7 mouse cellular contexts compared by ENCODE assay signal in genomic region chr5:130171956-130172601, GRCm38 (mm10). TPM values are rescaled to one million over a fixed set of nuclear protein-coding genes. Genes with fewer than 3 reads are reported as not detected.
DNase-seq lines count a peak whose midpoint lies in the region; ATAC-seq and TF ChIP-seq lines count a peak whose summit lies in the region.

No protein-coding gene starts in this region.

- H3ac ChIP-seq in C2C12 (ENCODE audit: control insufficient read depth, insufficient read length, low read depth) = peak overlapping the region; percentile 72

- TF ChIP-seq CTCF in C2C12 (IDR thresholded peaks at IDR 0.05; ENCODE audit: control insufficient read depth, insufficient read depth, insufficient read length) (no peak), MEL (IDR thresholded peaks at IDR 0.05 in 2 of 3, conservative IDR thresholded peaks at IDR 0.05 in 1 of 3; ENCODE audit: control insufficient read depth in 1 of 3, insufficient read depth in 1 of 3, low read depth in 2 of 3, low read length in 3 of 3, poor library complexity in 1 of 3, severe bottlenecking in 1 of 3) (no peak)

- H3K4me2 ChIP-seq in embryonic facial prominence, embryonic 12.5 days (replicated peaks) = peak overlapping the region; percentile 76
- peak overlapping the region; percentile 75 for H3K4me2 ChIP-seq in kidney, embryonic 16.5 days (replicated peaks; ENCODE audit: low read depth, low read length)

- H3K79me2 ChIP-seq in C2C12 (ENCODE audit: control insufficient read depth, insufficient read depth) (peaks cover 55% of the 10 kb centered on the region), MEL (ENCODE audit: control insufficient read depth, insufficient read depth, low read length, poor library complexity) (peaks cover 50% of the 10 kb centered on the region)

- DNase-seq in MEL (ENCODE audit: low read depth, low spot score) = peak; percentile 73
- DNase-seq in heart, adult 9 months (ENCODE audit: low spot score in 2 of 2) = peak; percentile 61 to 75
- peak; percentile 60 for DNase-seq in lung, postnatal 14 days
- peak; percentile 33 for DNase-seq in ovary, postnatal 14 days (ENCODE audit: low spot score)

- H3K4me1 ChIP-seq in MEL (ENCODE audit: control insufficient read depth in 1 of 2, insufficient read depth in 2 of 2, low read length in 2 of 2) = peaks cover 27 to 47% of the 10 kb centered on the region in 2 experiments
- peaks cover 22% of the 10 kb centered on the region for H3K4me1 ChIP-seq in embryonic facial prominence, embryonic 12.5 days
- peaks cover 17% of the 10 kb centered on the region for H3K4me1 ChIP-seq in kidney, embryonic 16.5 days (ENCODE audit: insufficient read depth, low read length)

- H3K27me3 ChIP-seq in C2C12 (ENCODE audit: control insufficient read depth, insufficient read depth, insufficient read length) (no peaks in the 10 kb centered on the region), MEL (ENCODE audit: control insufficient read depth in 1 of 2, insufficient read depth in 2 of 2, low read length in 2 of 2) (no peaks in the 10 kb centered on the region)
- no peaks in the 10 kb centered on the region for H3K27me3 ChIP-seq in embryonic facial prominence, embryonic 12.5 days
- H3K27me3 ChIP-seq in kidney, embryonic 16.5 days (ENCODE audit: insufficient read depth, low read length) = no peaks in the 10 kb centered on the region

- no peaks in the 10 kb centered on the region for H3K9me3 ChIP-seq in MEL (replicated peaks; ENCODE audit: insufficient read depth, low read length)
- no peaks in the 10 kb centered on the region for H3K9me3 ChIP-seq in embryonic facial prominence, embryonic 12.5 days
- no peaks in the 10 kb centered on the region for H3K9me3 ChIP-seq in kidney, embryonic 16.5 days (ENCODE audit: low read length)

- peak; percentile 80 for ATAC-seq in embryonic facial prominence, embryonic 12.5 days (ENCODE audit: insufficient number of reproducible peaks, insufficient read depth, low FRiP score, low TSS enrichment)
- ATAC-seq in kidney, embryonic 16.5 days (ENCODE audit: low FRiP score, low TSS enrichment) = peak; percentile 83

- H3K9ac ChIP-seq in MEL (ENCODE audit: control insufficient read depth, low read depth, low read length, poor library complexity, severe bottlenecking) = peak overlapping the region; percentile 97
- peak overlapping the region; percentile 85 for H3K9ac ChIP-seq in embryonic facial prominence, embryonic 12.5 days
- peak overlapping the region; percentile 96 for H3K9ac ChIP-seq in kidney, embryonic 16.5 days (replicated peaks; ENCODE audit: low read length)

- H3K79me3 ChIP-seq in C2C12 (ENCODE audit: low read depth) = peaks cover 44% of the 10 kb centered on the region

- peak overlapping the region; percentile 79 for H3K4me3 ChIP-seq in C2C12 (ENCODE audit: insufficient read depth, poor library complexity, severe bottlenecking)
- peak overlapping the region; percentile 75 to 98 for H3K4me3 ChIP-seq in MEL (ENCODE audit: control insufficient read depth in 1 of 2, insufficient read depth in 1 of 2, low read depth in 2 of 2, low read length in 2 of 2)
- peak overlapping the region; percentile 76 for H3K4me3 ChIP-seq in embryonic facial prominence, embryonic 12.5 days
- peak overlapping the region; percentile 84 for H3K4me3 ChIP-seq in kidney, embryonic 16.5 days (ENCODE audit: low read length)

- no peak for TF ChIP-seq POLR2A in MEL (IDR thresholded peaks at IDR 0.05; ENCODE audit: control insufficient read depth in 1 of 2, insufficient read depth in 1 of 2, low read depth in 1 of 2, low read length in 2 of 2, poor library complexity in 1 of 2)

- TF ChIP-seq RAD21 in MEL (IDR thresholded peaks at IDR 0.05; ENCODE audit: low read depth, low read length) = no peak

- peak overlapping the region; percentile 68 for H3K27ac ChIP-seq in MEL (ENCODE audit: control insufficient read depth, low read depth, low read length)
- H3K27ac ChIP-seq in embryonic facial prominence, embryonic 12.5 days = peak overlapping the region; percentile 71
- peak overlapping the region; percentile 88 for H3K27ac ChIP-seq in kidney, embryonic 16.5 days (ENCODE audit: low read length)

- no peak for TF ChIP-seq EP300 in MEL (IDR thresholded peaks at IDR 0.05; ENCODE audit: low read depth in 1 of 2, low read length in 2 of 2)

- no peaks in the 10 kb centered on the region for H3K36me3 ChIP-seq in C2C12 (ENCODE audit: control insufficient read depth, insufficient read depth)
- H3K36me3 ChIP-seq in MEL (ENCODE audit: control insufficient read depth in 1 of 2, insufficient read depth in 2 of 2, low read length in 2 of 2) = peaks cover 0 to 47% of the 10 kb centered on the region in 2 experiments; a peak in 2 of 4 replicates
- H3K36me3 ChIP-seq in embryonic facial prominence, embryonic 12.5 days = no peaks in the 10 kb centered on the region
- H3K36me3 ChIP-seq in kidney, embryonic 16.5 days (ENCODE audit: insufficient read depth, low read length) = no peaks in the 10 kb centered on the region

- WGBS in embryonic facial prominence, embryonic 12.5 days = 1% methylated on average over 46 of the region's 46 CpGs
- WGBS in kidney, embryonic 16.5 days = under 1% methylated on average over 45 of the region's 46 CpGs

TF ChIP-seq in C2C12, 6 proteins besides CTCF, POLR2A, EP300 and RAD21:
- TF ChIP-seq CEBPB (IDR thresholded peaks at IDR 0.05; ENCODE audit: low read depth) (peak; percentile 35), MYOD1 (IDR thresholded peaks at IDR 0.05; ENCODE audit: control insufficient read depth, insufficient read length, low read depth) (peak; percentile 15), MYOG (IDR thresholded peaks at IDR 0.05; ENCODE audit: control insufficient read depth, extremely low read depth, insufficient read length) (no peak), USF1 (IDR thresholded peaks at IDR 0.05; ENCODE audit: low read depth) (no peak), FOSL1 (IDR thresholded peaks at IDR 0.05; ENCODE audit: insufficient read depth, low read length, poor library complexity, severe bottlenecking) (no peak), MAX (IDR thresholded peaks at IDR 0.05) (no peak)
TF ChIP-seq in C2C12: peak in this region for 2.

TF ChIP-seq in MEL, 35 proteins besides CTCF, POLR2A, EP300 and RAD21:
- TF ChIP-seq KAT2A (conservative IDR thresholded peaks at IDR 0.05; ENCODE audit: low read depth, low read length) (no peak), TCF12 (IDR thresholded peaks at IDR 0.05; ENCODE audit: low read depth, low read length) (no peak), SIN3A (IDR thresholded peaks at IDR 0.05; ENCODE audit: low read length) (no peak), TAL1 (IDR thresholded peaks at IDR 0.05; ENCODE audit: low read length) (0 out of 2 replicates have a peak, but pooled peaks have one; percentile 26), MAX (IDR thresholded peaks at IDR 0.05; ENCODE audit: low read length) (no peak), MAFK (IDR thresholded peaks at IDR 0.05; ENCODE audit: borderline replicate concordance, low read depth, low read length) (no peak)
TF ChIP-seq in MEL: peak in this region for 1.

RNA-seq across cellular contexts. Expression of gene Rabgef1, which starts 0.5 kb away (rescaled TPM):
- polyA plus RNA-seq in C2C12 (2012; fragmentation: generic; extraction: Trizol) (14.3 TPM), MEL (2012; ENCODE audit: insufficient read depth in 1 of 2, insufficient read length in 2 of 2, low read depth in 1 of 2, low replicate concordance in 2 of 2, missing spikeins in 1 of 2) (10 to 100 TPM in 1 of 2 experiments, not detected in 1; 35.1 TPM)
- 24.3 and 25.8 TPM in 2 replicates for total RNA-seq in MEL (2012; rRNA removed)
- polyA plus RNA-seq in embryonic facial prominence, embryonic 12.5 days (2016; fragmentation: Nextera tagmentation; extraction: Ambion mirVana) = 26.3 and 30.3 TPM in 2 replicates
- polyA plus RNA-seq in kidney, embryonic 16.5 days (2015; fragmentation: Nextera tagmentation; extraction: Ambion mirVana) = 32.6 and 33.2 TPM in 2 replicates

RNA-seq across cellular contexts. Expression of gene Kctd7, which starts 27.4 kb away (rescaled TPM):
- polyA plus RNA-seq in C2C12 (2012; fragmentation: generic; extraction: Trizol) (2.4 TPM), MEL (2012; ENCODE audit: insufficient read depth in 1 of 2, insufficient read length in 2 of 2, low read depth in 1 of 2, low replicate concordance in 2 of 2, missing spikeins in 1 of 2) (1 to 10 TPM in 1 of 2 experiments, not detected in 1; 5.8 TPM)
- 6.4 and 7.0 TPM in 2 replicates for total RNA-seq in MEL (2012; rRNA removed)
- polyA plus RNA-seq in embryonic facial prominence, embryonic 12.5 days (2016; fragmentation: Nextera tagmentation; extraction: Ambion mirVana) = 7.3 and 8.7 TPM in 2 replicates
- polyA plus RNA-seq in kidney, embryonic 16.5 days (2015; fragmentation: Nextera tagmentation; extraction: Ambion mirVana) = 5.9 and 6.3 TPM in 2 replicates

RNA-seq across cellular contexts. Expression of gene Tmem248, which starts 44.8 kb away (rescaled TPM):
- polyA plus RNA-seq in C2C12 (2012; fragmentation: generic; extraction: Trizol) = 26.9 TPM
- 50.5 and 58.2 TPM in 2 replicates for total RNA-seq in MEL (2012; rRNA removed)
- polyA plus RNA-seq in MEL (2012; ENCODE audit: insufficient read depth in 1 of 2, insufficient read length in 2 of 2, low read depth in 1 of 2, low replicate concordance in 2 of 2, missing spikeins in 1 of 2) = 10 to 100 TPM in 1 of 2 experiments, not detected in 1; 55.5 TPM
- polyA plus RNA-seq in embryonic facial prominence, embryonic 12.5 days (2016; fragmentation: Nextera tagmentation; extraction: Ambion mirVana) = 37.6 and 38.2 TPM in 2 replicates
- polyA plus RNA-seq in kidney, embryonic 16.5 days (2015; fragmentation: Nextera tagmentation; extraction: Ambion mirVana) = 33.4 and 35.1 TPM in 2 replicates

Comparison
In these comparisons a context has a peak if more than half of its experiments do, and no peak if none do; other contexts are left out.
1. Peak in every context shown above with its lines: DNase-seq, ATAC-seq, H3K4me3 ChIP-seq and H3K27ac ChIP-seq.